Mouse (Mus musculus): ENCODE measurements at regions not wholly inside any gene's neighbourhood (a gene's known extent, or its start where the extent isn't known, plus 50 kb on each side); places are given as distances from the start of the nearest gene placed in this dataset. TPM values are rescaled to one million over a fixed set of nuclear protein-coding genes. Genes with fewer than 3 reads are reported as not detected.
"Not testable (repeated sequence)": the region's sequence is repeated elsewhere in the genome, so short reads cannot be mapped to it uniquely, and the experiment has no call there.

GRCm38 (mm10) chr12:15111049-15111448, 705.7 kb downstream of the Trib2 start:
- no peak for TF ChIP-seq CTCF (IDR thresholded peaks at IDR 0.05)
- Histone ChIP-seq H3K4me3 (no peak overlapping the region), H3K27ac (no peak overlapping the region)
- DNase-seq: no peak
- intact Hi-C loops (cut with DNase I): no loop called here

GRCm38 (mm10) chr12:15104876-15105275, 711.8 kb downstream of the Trib2 start:
- Histone ChIP-seq H3K4me3 (no peak overlapping the region), H3K27ac (no peak overlapping the region)
- no peak for TF ChIP-seq CTCF (IDR thresholded peaks at IDR 0.05)
- no peak for DNase-seq
- intact Hi-C loops (cut with DNase I): no loop called here

GRCm38 (mm10) chr12:15078615-15079014, 738.1 kb downstream of the Trib2 start:
- DNase-seq: no peak
- Histone ChIP-seq H3K27ac (no peak overlapping the region), H3K4me3 (no peak overlapping the region)
- TF ChIP-seq CTCF (IDR thresholded peaks at IDR 0.05): no peak
- intact Hi-C loops (cut with DNase I): no loop called here

- H3K4me3 ChIP-seq: no peak overlapping the region
- no peak for TF ChIP-seq CTCF (IDR thresholded peaks at IDR 0.05)
- H3K27ac ChIP-seq: no peak overlapping the region
- no peak for DNase-seq
- intact Hi-C loops (cut with DNase I): no loop called here
These were observed 752.4 kb downstream of the Trib2 start for GRCm38 (mm10) chr12:15064351-15064750.

GRCm38 (mm10) chr12:15051387-15051786, 765.3 kb downstream of the Trib2 start:
- Histone ChIP-seq H3K27ac (no peak overlapping the region), H3K4me3 (no peak overlapping the region)
- TF ChIP-seq CTCF (IDR thresholded peaks at IDR 0.05): no peak
- intact Hi-C loops (cut with DNase I): no loop called here
- no peak for DNase-seq

GRCm38 (mm10) chr12:15043264-15043663, 773.5 kb downstream of the Trib2 start:
- TF ChIP-seq CTCF (IDR thresholded peaks at IDR 0.05): no peak

GRCm38 (mm10) chr12:15011091-15011490, 805.6 kb downstream of the Trib2 start:
- intact Hi-C loops (cut with DNase I): no loop called here
- no peak for TF ChIP-seq CTCF (IDR thresholded peaks at IDR 0.05)
- Histone ChIP-seq H3K27ac (no peak overlapping the region), H3K4me3 (no peak overlapping the region)
- no peak for DNase-seq

More at GRCm38 (mm10) chr12:15043264-15043663, 773.5 kb downstream of the Trib2 start:
- no peak overlapping the region for H3K27ac ChIP-seq
- H3K4me3 ChIP-seq: no peak overlapping the region
- DNase-seq: no peak
- intact Hi-C loops (cut with DNase I): no loop called here

- DNase-seq; H3K27ac ChIP-seq; H3K4me3 ChIP-seq; intact Hi-C loops (cut with DNase I): not testable (repeated sequence)
These were observed 814.3 kb downstream of the Trib2 start for GRCm38 (mm10) chr12:15002401-15002800.

Small RNA genes in the stretch of these regions (microRNA-seq; reads per million reads assigned to microRNA genes)
- gene Gm27682: not detected
